Mouse (Mus musculus) liver, embryonic 14.5 days (tissue): ENCODE measurements around the gene Hist1h3f. TPM values are rescaled to one million over a fixed set of nuclear protein-coding genes. Genes with fewer than 3 reads are reported as not detected.
"Not testable (repeated sequence)": the region's sequence is repeated elsewhere in the genome, so short reads cannot be mapped to it uniquely, and the experiment has no call there.

ENCODE experiments used
- ATAC-seq: fragments of 200-750 bp; cut with Nextera tagmentation; 2 replicates; pipeline ENCODE4 v1.8.0; 2017; ENCODE audit warnings: moderate number of reproducible peaks, mild to moderate bottlenecking, moderate library complexity; ENCODE audit not compliant: insufficient read depth
- DNase-seq, 3 experiments: peaks; one replicate each; pipeline ENCODE4 v3.0.0-alpha.2; 2012 to 2013; ENCODE audit warnings: low read depth in 3 of 3, low spot score in 3 of 3
- H3K27ac ChIP-seq: fragments of 300-500 bp; sonication (generic); 2 replicates; pipeline ENCODE4 v1.5.1; 2014; ENCODE audit warnings: moderate library complexity, mild to moderate bottlenecking, control low read depth, inconsistent platforms
- H3K27me3 ChIP-seq: fragments of 300-500 bp; sonication (generic); 2 replicates; pipeline ENCODE4 v1.6.1; 2014; ENCODE audit warnings: mild to moderate bottlenecking, low read length, moderate library complexity; ENCODE audit not compliant: control insufficient read depth, insufficient read depth
- H3K36me3 ChIP-seq: fragments of 300-500 bp; sonication (generic); replicated peaks from 2 replicates; pipeline ENCODE4 v1.6.1; 2014; ENCODE audit warnings: low read depth; ENCODE audit not compliant: control insufficient read depth, insufficient read depth
- H3K4me1 ChIP-seq, 2 experiments: fragments of 200-500 bp in 1 of 2; fragments of 300-500 bp in 1 of 2; sonication (generic) in 1 of 2; replicated peaks; 2 replicates each; pipeline ENCODE4 v1.6.1; 2012 to 2014; ENCODE audit warnings: antibody characterized with exemption in 1 of 2, inconsistent platforms in 1 of 2, low read length in 1 of 2; ENCODE audit not compliant: control insufficient read depth in 2 of 2, insufficient read depth in 2 of 2
- H3K4me2 ChIP-seq: fragments of 300-500 bp; sonication (generic); 2 replicates; pipeline ENCODE4 v1.6.1; 2014; ENCODE audit warnings: low read depth, mild to moderate bottlenecking, control low read depth, moderate library complexity
- H3K4me3 ChIP-seq, 2 experiments: fragments of 200-500 bp in 1 of 2; fragments of 300-500 bp in 1 of 2; sonication (generic) in 1 of 2; 2 replicates each; pipeline ENCODE4 v1.5.1; 2012 to 2014; ENCODE audit warnings: low read depth in 2 of 2, low read length in 2 of 2, mild to moderate bottlenecking in 2 of 2, control low read depth in 1 of 2, inconsistent platforms in 1 of 2, moderate library complexity in 1 of 2; ENCODE audit not compliant: insufficient read depth in 1 of 2
- H3K9ac ChIP-seq: fragments of 300-500 bp; sonication (generic); replicated peaks from 2 replicates; pipeline ENCODE4 v1.6.1; 2014; ENCODE audit warnings: mild to moderate bottlenecking, control low read depth, moderate library complexity
- H3K9me3 ChIP-seq: fragments of 300-500 bp; sonication (generic); 2 replicates; pipeline ENCODE4 v1.6.1; 2016; ENCODE audit warnings: low read length, mixed read lengths; ENCODE audit not compliant: control insufficient read depth
- CTCF ChIP-seq: IDR thresholded peaks from 2 replicates; pipeline ENCODE4 v1.5.1; 2016; ENCODE audit warnings: antibody characterized with exemption, low read depth, control low read depth
- EP300 ChIP-seq: IDR thresholded peaks from 2 replicates; pipeline ENCODE4 v1.6.1; 2016; ENCODE audit warnings: antibody characterized with exemption, low read depth
- WGBS: fragments of 180-500 bp; shearing (Covaris S2); extraction: QIAGEN DNeasy Blood & Tissue Kit; methylation state at CpG from one replicate; pipeline ENCODE4 v1.1.7; 2014; ENCODE audit not compliant: insufficient replicate concordance; 5-methylcytosine and 5-hydroxymethylcytosine counted together
- polyA plus RNA-seq, 2 experiments: library from polyadenylated mRNA; depleted of rRNA in 1 of 2; stranded (reverse) in 1 of 2; unstranded in 1 of 2; fragments of >200 nt; fragmentation: Nextera tagmentation in 1 of 2; extraction: Ambion mirVana in 1 of 2; gene quantifications; 2 replicates each; pipeline versions ENCODE4 v1.2.1 to v1.2.3; 2012 to 2014

Gene Hist1h3f
- polyA plus RNA-seq, 2 experiments, result 1.1 to 5.1 TPM

DNA sequence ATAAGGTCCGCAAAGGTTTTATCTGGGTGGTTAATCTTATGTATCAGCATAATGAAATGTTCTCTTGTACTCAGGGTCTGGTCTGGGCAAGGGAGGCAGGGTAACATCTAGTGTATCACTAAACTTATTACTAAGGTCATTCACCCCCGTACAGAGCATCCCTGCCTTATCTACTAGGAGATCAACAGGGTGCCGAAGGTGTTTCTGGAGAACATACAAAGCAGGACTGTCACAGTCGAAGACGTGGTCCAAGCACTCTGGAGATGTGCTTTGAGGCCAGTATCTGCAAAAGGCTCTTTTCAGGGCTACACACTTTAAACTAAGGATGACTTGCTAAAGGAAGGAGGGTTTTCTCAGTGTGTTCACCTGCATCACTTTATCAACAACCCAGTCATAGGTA, 2.8 kb downstream of the Hist1h3f start:
- H3K9ac ChIP-seq, result peak overlapping the region; percentile 28; the same call in 1 of the 2 replicates
- no peak for ATAC-seq

DNA sequence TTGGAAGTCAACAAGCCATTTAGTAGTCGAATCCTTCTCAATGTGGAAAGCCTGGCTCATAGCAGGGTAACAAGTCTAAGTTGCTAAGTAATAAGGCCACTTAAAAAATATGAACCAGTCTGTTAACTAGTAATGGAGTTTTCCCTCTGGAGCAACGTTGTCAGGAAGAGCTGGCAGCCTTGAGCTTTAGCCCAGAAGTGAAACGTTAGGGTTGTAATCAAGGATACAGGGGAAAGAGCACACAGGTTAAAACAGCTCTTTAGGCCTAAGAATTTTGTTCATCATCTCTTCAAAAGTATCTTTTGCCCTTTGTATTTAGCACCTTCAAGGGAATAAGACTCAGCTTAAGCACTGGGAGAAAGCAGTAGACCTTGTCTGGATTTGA, 6.9 kb downstream of the Hist1h3f start:
- Histone ChIP-seq H3K4me2 (peak overlapping the region; percentile 66), H3K27me3 (no peaks in the 10 kb centered on the region), H3K4me1 (peaks cover 18 to 31% of the 10 kb centered on the region in 2 experiments), H3K9me3 (no peaks in the 10 kb centered on the region), H3K36me3 (no peaks in the 10 kb centered on the region), H3K4me3 (peak overlapping the region; percentile 58 to 61), H3K9ac (peak overlapping the region; percentile 89), H3K27ac (peak overlapping the region; percentile 98)
- DNase-seq (peak in 1 of 3 experiments; percentile 74), ATAC-seq (peak; percentile 6; the same call in 1 of the 2 replicates)
- WGBS, result 2% methylated on average over 3 of the region's 3 CpGs
- TF ChIP-seq CTCF, result no peak
- no peak for TF ChIP-seq EP300

More for the DNA sequence above, 2.8 kb downstream of the Hist1h3f start:
- Histone ChIP-seq H3K36me3 (no peaks in the 10 kb centered on the region), H3K27ac (peak overlapping the region; percentile 89), H3K4me2 (peak overlapping the region; percentile 60), H3K9me3 (no peaks in the 10 kb centered on the region), H3K4me3 (no peak overlapping the region), H3K27me3 (no peaks in the 10 kb centered on the region), H3K4me1 (peaks cover 5 to 15% of the 10 kb centered on the region in 2 experiments)
- DNase-seq, result no peak
- 69% methylated on average over 5 of the region's 5 CpGs for WGBS
- TF ChIP-seq EP300 (no peak), CTCF (no peak)

DNA sequence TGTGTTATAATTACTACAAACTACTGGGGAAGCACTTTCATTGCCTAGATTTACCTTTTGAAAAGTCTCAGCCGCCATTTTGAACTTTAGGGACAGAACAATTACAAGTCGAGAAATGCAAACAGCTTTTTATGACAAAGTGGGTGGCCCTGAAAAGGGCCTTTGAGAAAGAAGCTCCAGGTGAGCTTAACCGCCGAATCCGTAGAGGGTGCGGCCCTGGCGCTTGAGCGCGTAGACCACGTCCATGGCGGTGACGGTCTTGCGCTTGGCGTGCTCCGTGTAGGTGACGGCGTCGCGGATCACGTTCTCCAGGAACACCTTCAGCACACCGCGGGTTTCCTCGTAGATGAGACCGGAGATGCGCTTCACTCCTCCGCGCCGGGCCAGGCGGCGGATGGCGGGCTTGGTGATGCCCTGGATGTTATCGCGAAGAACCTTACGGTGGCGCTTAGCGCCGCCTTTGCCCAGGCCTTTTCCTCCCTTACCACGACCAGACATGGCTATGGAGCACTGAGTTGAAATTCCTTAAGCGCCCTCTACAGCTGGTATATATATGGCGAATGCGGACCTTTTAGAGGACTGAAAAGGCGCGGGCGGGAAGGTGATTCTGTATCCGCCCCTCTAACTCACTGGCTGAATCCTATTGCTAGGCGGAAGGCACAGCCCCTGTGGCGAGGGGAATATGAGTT, 7.4 kb downstream of the Hist1h3f start, which contains the start of gene Hist1h4f:
TSS of gene Hist1h4f (minus strand) at position 503 of the 689 bp plus-strand sequence.
- Histone ChIP-seq H3K9ac (peak within 1 kb of the TSS; percentile 89), H3K4me3 (peak within 1 kb of the TSS; percentile 58 to 61), H3K27ac (peak within 1 kb of the TSS; percentile 98), H3K4me2 (peak within 1 kb of the TSS; percentile 66), H3K4me1 (peaks cover 18 to 28% of the 10 kb centered on the region in 2 experiments)
- 0% methylated on average over 45 of the region's 47 CpGs for WGBS
- TF ChIP-seq CTCF (peak; percentile 54), EP300 (peak; percentile 93)
- DNase-seq (peak; percentile 94 to 95 (median 95)), ATAC-seq (peak; percentile 62)
- H3K36me3 ChIP-seq, H3K9me3 ChIP-seq, H3K27me3 ChIP-seq: not testable (repeated sequence)

DNA sequence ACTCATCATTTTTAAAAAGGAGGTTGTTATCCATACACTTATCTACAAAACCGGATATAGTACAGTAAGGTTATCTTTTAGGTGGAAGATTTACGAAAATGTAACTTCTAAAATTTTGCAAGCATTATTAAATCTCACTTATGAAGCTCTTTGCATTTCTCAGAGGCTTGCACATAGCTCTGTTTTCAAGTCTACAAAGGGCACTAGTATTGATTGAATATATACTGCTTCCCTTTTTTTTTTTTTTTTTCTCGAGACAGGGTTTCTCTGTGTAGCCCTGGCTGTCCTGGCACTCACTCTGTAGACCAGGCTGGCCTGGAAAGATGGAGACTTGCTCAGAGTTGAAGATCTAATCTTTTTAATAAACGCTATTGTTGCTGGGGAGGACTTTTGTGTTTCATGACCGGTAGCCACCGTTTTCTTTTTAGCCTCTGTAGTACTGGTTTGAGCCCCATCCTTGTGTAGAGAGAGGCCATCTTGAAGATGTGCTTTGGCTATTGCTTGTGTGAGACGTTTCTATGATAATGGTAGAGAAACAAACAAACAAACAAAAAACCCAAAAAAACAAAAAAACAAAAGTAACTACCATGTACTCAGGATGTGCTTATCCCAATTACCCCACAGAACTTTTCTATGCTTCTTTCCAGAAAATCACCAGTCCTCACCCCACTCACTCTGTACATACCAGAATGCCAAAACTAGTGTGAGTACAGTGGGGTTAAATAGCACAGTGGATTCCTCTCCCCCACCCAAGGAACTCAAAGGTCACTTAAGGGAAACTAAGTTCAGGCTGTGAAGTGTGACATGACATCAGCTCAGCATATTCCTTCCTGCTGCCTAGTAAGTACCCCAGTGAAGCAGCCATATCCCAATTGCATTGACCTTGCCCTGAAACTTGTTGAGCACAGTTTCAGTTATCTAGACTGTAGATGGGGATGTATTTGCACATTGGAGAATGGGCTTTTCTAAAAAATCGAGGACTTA, 8.4 kb downstream of the Hist1h3f start:
- Histone ChIP-seq H3K9me3 (no peaks in the 10 kb centered on the region), H3K27ac (peak overlapping the region; percentile 98), H3K4me2 (peak overlapping the region; percentile 66), H3K9ac (peak overlapping the region; percentile 89), H3K4me1 (peaks cover 20 to 31% of the 10 kb centered on the region in 2 experiments), H3K4me3 (peak overlapping the region; percentile 58 to 61; a peak in 3 of 4 replicates), H3K27me3 (no peaks in the 10 kb centered on the region), H3K36me3 (no peaks in the 10 kb centered on the region)
- ATAC-seq (no peak), DNase-seq (no peak)
- TF ChIP-seq CTCF (no peak), EP300 (no peak)
- 35% methylated on average over 8 of the region's 8 CpGs for WGBS
